Mouse (Mus musculus): ENCODE data around the gene S100a3.

Gene S100a3

DNA sequence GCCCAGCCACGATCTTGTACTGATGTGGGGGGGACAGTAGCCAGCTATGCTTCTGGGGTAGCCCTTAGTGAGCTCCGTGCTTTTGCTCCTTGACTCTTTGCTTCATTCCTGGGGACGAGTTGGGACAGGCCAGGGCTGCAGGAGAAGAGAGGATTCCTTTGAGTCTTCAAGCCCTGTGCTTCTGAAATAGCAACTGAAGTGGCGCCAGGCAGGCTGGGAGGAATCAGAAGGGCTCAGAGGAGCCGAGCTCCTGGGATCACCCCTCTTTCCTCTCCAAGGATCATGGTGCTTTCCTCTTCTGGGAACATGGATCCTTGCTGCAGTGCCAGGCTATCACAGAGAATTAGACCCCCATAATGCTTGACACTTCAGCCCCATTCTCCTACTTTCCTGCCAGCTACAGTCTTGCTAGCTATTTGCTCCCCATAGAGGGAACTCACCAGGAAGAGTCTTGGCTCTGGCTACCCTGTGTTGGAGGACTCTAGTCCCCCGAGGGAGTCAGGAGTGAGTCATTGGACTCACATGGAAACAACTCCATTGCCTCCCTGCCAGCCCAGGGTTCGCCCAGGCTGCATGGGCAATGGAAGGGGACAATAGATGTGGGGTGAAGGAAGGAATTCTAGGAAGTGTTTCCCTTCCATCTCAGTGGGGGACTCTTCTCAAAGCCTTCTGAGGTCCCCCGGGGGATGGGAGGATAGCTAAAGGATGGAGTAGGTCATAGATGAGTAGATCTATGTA, 40.2 kb downstream of the S100a3 start:
- DNase-seq (ENCODE audit: low spot score in 2 of 2) = no peak

- DNase-seq (ENCODE audit: low spot score in 2 of 2) = no peak
Observed at GRCm38 (mm10) chr3:90601486-90602110, 41.2 kb downstream of the S100a3 start, which contains the start of gene Gm42674. Gm42674 (plus strand) TSS chr3:90601904.

- DNase-seq (ENCODE audit: low spot score in 2 of 2) = no peak
Observed at GRCm38 (mm10) chr3:90603623-90604022, 43.2 kb downstream of the S100a3 start, which contains the start of gene S100a4. S100a4 (plus strand) TSS chr3:90603771.

DNA sequence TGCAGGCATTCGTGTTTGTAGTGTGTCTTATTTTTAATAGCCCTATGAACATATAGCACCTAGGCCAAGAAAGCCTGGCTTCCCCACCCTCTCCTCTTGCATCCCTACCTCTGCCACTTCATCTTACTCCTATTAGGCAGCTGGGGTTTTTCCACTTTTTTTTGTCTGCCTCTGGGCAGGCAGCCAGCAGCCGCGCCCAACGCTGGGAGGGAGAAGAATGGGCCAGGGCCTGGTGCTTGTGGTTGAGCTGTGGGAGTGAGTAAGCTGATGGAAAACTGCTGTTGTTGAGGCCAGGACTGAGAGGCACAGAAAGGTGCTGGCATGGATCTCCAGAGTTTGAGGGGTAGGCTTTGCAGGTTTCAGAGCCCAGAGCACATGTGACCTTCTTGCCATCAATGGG, 44.0 kb downstream of the S100a3 start:
- DNase-seq (ENCODE audit: low spot score in 2 of 2) = peak; percentile 64 to 67

DNA sequence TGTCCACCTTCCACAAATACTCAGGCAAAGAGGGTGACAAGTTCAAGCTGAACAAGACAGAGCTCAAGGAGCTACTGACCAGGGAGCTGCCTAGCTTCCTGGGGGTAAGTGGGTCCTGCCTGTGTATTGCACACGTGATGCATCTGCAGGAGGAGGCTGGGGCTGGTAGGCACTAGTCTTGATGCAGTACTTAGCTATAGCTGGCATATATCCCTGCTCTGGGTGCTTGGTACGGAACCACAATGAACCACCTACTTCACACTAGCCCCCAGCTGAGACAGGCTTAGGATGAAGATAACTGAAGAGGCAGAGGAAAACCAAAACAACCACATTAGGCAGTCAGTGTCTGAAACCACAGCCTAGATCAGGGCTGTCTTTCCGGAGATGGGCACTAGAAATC, 44.7 kb downstream of the S100a3 start:
- DNase-seq (ENCODE audit: low spot score in 2 of 2) = no peak

DNA sequence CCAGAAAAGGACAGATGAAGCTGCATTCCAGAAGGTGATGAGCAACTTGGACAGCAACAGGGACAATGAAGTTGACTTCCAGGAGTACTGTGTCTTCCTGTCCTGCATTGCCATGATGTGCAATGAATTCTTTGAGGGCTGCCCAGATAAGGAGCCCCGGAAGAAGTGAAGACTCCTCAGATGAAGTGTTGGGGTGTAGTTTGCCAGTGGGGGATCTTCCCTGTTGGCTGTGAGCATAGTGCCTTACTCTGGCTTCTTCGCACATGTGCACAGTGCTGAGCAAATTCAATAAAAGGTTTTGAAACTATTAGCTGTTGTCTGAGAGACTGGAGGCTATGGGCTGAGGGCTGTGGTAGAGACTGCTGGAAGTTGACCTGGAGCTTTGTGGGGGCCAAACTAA, 45.4 kb downstream of the S100a3 start:
- no peak for DNase-seq (ENCODE audit: low spot score in 2 of 2)

DNA sequence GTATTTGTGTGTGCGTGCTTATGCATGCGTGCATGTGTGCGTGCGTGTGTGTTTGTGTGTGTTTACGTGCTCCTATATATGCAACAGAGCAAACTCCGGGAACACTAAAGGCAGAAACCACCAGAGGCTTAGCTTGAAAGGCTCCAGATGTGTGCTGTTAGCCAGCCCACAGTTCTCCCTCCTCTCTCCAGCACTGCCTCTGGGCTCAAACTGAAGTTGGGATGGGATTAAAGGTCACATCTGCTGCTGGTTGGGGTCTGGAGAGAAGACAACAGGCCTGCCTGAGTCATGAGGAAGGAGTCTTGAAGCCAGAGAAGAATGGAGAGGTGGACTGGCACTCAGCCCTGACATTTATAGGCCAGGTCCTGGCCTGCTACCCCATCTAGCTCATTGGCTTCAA, 45.8 kb downstream of the S100a3 start:
- no peak for DNase-seq (ENCODE audit: low spot score in 2 of 2)

- DNase-seq (ENCODE audit: low spot score in 2 of 2) = no peak
Observed at GRCm38 (mm10) chr3:90607361-90607760, 47.0 kb downstream of the S100a3 start.

DNA sequence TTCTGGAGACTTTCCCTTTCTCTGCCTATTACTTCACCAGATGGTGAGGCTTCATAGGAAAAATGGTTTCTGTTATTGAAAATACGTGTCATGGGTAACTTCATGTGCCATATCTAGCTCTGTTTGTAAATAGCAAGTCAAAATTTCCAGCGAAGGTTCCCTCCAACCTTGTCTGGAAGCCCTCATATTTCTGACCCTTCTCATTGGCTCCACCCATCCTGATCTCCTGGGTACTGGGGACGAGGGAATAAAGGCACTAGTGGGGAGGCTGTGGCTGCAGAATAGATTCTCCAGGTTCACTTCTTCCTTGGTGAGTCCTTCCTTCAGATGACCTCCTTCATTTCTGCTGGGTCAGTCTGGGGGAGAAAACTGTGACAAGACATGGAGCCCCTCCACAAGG, 47.8 kb downstream of the S100a3 start, which contains the start of gene S100a5:
Gene S100a5, plus strand, starts transcription at position 301 of the 400 bp plus-strand sequence.
- no peak for DNase-seq (ENCODE audit: low spot score in 2 of 2)

GRCm38 (mm10) chr3:90609102-90609501, 48.7 kb downstream of the S100a3 start:
- no peak for DNase-seq (ENCODE audit: low spot score in 2 of 2)

GRCm38 (mm10) chr3:90611494-90611893, 51.1 kb downstream of the S100a3 start:
- no peak for DNase-seq (ENCODE audit: low spot score in 2 of 2)

DNA sequence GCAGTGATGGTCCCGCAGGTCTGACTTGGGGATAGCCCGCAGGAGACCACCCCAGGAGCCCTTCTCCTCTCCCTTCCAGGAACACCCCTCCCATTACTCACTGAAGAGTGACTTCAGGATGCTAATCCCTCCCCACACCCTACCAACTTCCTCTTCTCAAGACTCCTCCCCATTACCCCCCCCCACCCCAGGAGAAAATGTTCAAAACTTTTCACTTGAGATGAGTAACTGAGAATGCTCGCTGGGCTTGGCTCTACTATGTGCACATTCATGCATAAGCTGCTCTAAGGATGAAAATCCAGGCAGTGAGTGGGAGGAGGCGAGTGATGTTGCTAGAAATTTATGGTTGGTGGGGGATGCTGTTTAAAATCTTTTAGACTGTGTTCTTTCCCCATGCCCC, 51.7 kb downstream of the S100a3 start:
- no peak for DNase-seq (ENCODE audit: low spot score in 2 of 2)

GRCm38 (mm10) chr3:90612728-90613291, 52.4 kb downstream of the S100a3 start, which contains the start of gene S100a6:
S100a6 (plus strand) TSS chr3:90612882.
- DNase-seq (ENCODE audit: low spot score in 2 of 2) = no peak

DNA sequence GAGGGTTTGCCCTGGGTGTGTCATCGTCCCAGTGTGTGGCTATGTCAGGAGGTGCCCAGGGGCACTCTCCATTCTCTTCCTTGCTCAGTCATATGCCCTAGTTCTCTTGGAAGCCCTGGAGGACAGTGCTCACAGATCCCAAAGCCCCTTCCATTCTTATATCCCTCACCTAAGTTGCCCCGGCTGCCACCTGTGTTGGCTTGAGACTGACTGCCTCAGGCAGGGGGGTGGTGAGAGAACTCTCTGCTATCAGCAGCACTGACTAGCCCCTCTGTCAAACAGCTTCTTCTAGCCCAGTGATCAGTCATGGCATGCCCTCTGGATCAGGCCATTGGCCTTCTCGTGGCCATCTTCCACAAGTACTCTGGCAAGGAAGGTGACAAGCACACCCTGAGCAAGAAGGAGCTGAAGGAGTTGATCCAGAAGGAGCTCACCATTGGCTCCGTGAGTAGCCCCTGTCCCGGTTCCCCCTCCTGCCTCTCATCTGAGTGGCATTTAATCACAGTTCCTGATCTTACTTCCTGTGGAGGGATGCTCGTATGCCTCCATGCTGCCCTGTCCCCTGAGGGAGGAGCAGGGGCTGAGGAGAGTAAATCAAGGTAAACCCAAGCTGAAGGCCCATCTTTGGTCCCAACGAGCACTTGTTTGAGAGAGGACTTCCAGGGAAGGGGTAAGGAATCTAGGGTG, 53.2 kb downstream of the S100a3 start:
- DNase-seq (ENCODE audit: low spot score in 2 of 2) = no peak

DNA sequence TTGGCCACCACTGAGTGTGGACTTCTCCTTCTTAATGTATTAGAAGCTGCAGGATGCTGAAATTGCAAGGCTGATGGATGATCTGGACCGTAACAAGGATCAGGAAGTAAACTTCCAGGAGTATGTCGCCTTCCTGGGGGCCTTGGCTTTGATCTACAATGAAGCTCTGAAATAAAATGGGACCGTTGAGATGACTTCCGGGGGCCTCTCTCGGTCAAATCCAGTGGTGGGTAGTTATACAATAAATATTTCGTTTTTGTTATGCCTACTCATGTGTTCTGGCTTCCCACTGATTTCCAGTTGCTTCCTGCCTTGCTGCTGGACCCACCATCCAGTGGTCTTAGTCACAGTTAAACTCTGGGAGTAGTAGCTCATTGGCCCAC, 53.8 kb downstream of the S100a3 start:
- no peak for DNase-seq (ENCODE audit: low spot score in 2 of 2)

- DNase-seq (ENCODE audit: low spot score in 2 of 2) = no peak
Observed at GRCm38 (mm10) chr3:90614611-90615251, 54.4 kb downstream of the S100a3 start.

- DNase-seq (ENCODE audit: low spot score in 2 of 2) = peak; percentile 66 to 79
Observed at GRCm38 (mm10) chr3:90615415-90615814, 55.0 kb downstream of the S100a3 start.

- no peak for DNase-seq (ENCODE audit: low spot score in 2 of 2)
Observed at GRCm38 (mm10) chr3:90615911-90616310, 55.5 kb downstream of the S100a3 start.

GRCm38 (mm10) chr3:90617586-90617985, 57.2 kb downstream of the S100a3 start:
- no peak for DNase-seq (ENCODE audit: low spot score in 2 of 2)

- no peak for DNase-seq (ENCODE audit: low spot score in 2 of 2)
Observed at GRCm38 (mm10) chr3:90621552-90621951, 61.2 kb downstream of the S100a3 start.

DNA sequence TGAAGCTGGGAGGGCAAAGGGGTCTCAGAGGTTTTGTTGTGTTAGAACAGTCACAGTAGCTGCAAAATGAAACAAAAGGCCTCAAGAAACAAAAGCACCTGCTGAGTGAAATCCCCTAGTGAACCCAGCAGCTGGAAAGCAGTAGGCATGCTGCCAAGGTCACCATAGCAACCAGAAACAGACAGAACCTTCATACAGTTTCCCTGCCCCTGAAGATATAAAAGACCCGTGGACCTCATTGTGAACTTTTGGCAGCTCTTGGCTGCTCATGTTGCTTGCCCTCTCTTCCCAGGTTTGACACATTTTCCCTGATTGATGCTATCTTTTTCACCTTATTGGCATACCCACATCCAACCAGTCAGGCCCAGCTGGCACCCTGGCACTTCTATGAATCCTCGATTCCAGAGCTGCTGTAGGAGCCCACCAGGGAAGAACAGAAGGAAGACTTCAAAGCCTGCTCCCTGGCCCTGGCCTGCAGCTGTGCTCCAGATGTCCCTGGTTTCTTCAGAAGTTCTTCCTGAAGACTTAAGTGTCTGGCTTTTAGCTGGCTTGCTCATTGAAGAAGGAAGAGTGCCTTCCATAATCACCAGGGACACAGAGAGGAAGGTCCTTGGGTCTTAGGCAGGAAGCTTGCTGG, 63.2 kb downstream of the S100a3 start:
- DNase-seq (ENCODE audit: low spot score in 2 of 2) = no peak
